ENCODE assay signal across 38 mouse cellular contexts in genomic region chr4:3153320-3153719, GRCm38 (mm10). TPM values are rescaled to one million over a fixed set of nuclear protein-coding genes. Genes with fewer than 3 reads are reported as not detected.
"Had no signal": no experiment of that assay in that cellular context is flagged by ENCODE, and none has a peak within 500 bp of the region (broad histone marks: within the 10 kb centered on the region; RNA-seq: fewer than 3 reads in every experiment).

No protein-coding gene starts in this region.

RNA-seq across cellular contexts. Expression of gene Vmn1r2, which starts 13.8 kb away (rescaled TPM):
- total RNA-seq: gastrocnemius, adult 2 months; gastrocnemius, postnatal 10 days; gastrocnemius, postnatal 25 days; gastrocnemius, postnatal 4 days; granulocyte monocyte progenitor cell, adult 5-6 weeks; heart, adult 18-20 months; heart, postnatal 14 days; heart, postnatal 36 days; hematopoietic stem cell, adult 5-6 weeks; hindbrain, postnatal 0 days; layer of hippocampus, adult 18-20 months; layer of hippocampus, adult 8-10 months; layer of hippocampus, postnatal 14 days; layer of hippocampus, postnatal 36 days; left cerebral cortex, adult 18-20 months; left cerebral cortex, adult 8-10 months; left cerebral cortex, postnatal 10 days; left cerebral cortex, postnatal 25 days; left cerebral cortex, postnatal 4 days had no signal
- polyA plus RNA-seq: heart, embryonic 10.5 days; heart, embryonic 12.5 days; heart, embryonic 14.5 days; heart, embryonic 16.5 days; hindbrain, embryonic 11.5 days; hindbrain, embryonic 13.5 days; hindbrain, embryonic 15.5 days; hindbrain, postnatal 0 days; intestine, embryonic 14.5 days; intestine, embryonic 16.5 days; kidney, adult 2 months; kidney, embryonic 15.5 days; kidney, postnatal 0 days; large intestine, adult 2 months; limb, embryonic 11.5 days; limb, embryonic 13.5 days; limb, embryonic 15.5 days; liver, embryonic 11.5 days; liver, embryonic 13.5 days; liver, embryonic 15.5 days had no signal

RNA-seq across cellular contexts. Expression of gene Vmn1r3, which starts 31.8 kb away (rescaled TPM):
- total RNA-seq: gastrocnemius, adult 2 months; gastrocnemius, postnatal 10 days; gastrocnemius, postnatal 25 days; gastrocnemius, postnatal 4 days; granulocyte monocyte progenitor cell, adult 5-6 weeks; heart, adult 18-20 months; heart, postnatal 14 days; heart, postnatal 36 days; hematopoietic stem cell, adult 5-6 weeks; hindbrain, postnatal 0 days; layer of hippocampus, adult 18-20 months; layer of hippocampus, adult 8-10 months; layer of hippocampus, postnatal 14 days; layer of hippocampus, postnatal 36 days; left cerebral cortex, adult 18-20 months; left cerebral cortex, adult 8-10 months; left cerebral cortex, postnatal 10 days; left cerebral cortex, postnatal 25 days; left cerebral cortex, postnatal 4 days had no signal
- polyA plus RNA-seq: heart, embryonic 10.5 days; heart, embryonic 12.5 days; heart, embryonic 14.5 days; heart, embryonic 16.5 days; hindbrain, embryonic 11.5 days; hindbrain, embryonic 13.5 days; hindbrain, embryonic 15.5 days; hindbrain, postnatal 0 days; intestine, embryonic 14.5 days; intestine, embryonic 16.5 days; kidney, adult 2 months; kidney, embryonic 15.5 days; kidney, postnatal 0 days; large intestine, adult 2 months; limb, embryonic 11.5 days; limb, embryonic 13.5 days; limb, embryonic 15.5 days; liver, embryonic 11.5 days; liver, embryonic 13.5 days; liver, embryonic 15.5 days had no signal
